8 mouse cellular contexts compared by ENCODE assay signal in the genomic region with DNA sequence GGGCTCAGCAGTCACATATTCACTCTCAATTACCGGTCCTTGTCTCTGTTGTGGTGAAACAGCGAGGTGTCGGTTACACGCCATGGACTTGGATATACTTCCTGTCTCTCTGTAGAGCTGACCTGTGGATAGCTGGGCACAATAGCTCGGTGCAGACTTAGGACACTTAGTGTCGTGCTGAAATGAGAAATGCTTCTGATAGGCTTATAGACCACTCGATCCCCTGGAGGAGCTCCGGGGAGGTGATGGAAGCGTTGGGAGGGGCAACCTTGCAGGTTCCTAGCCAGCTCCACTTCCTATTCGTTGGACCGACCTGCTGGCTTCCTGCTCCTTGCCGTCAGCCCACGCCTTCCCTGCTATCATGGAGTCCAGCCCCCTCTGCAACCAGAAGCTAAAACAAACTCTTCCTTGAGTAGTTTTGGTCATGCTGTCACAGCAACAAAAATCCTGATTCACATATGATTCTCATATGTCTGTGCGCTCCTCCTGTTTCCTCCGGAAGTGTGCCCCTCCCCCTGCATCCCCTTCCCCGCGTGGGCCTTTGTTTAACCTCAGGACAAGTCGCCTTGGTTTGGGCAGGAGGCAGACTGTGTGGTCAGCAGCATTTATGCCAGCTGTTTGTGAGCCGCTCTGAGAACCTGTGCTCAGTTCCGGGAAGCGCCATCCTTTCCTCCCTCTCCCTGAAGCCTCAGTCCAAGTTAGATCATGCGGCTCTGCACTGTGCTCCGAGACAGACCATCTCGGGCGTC. TPM values are rescaled to one million over a fixed set of nuclear protein-coding genes. Genes with fewer than 3 reads are reported as not detected.
DNase-seq lines count a peak whose midpoint lies in the region; ATAC-seq and TF ChIP-seq lines count a peak whose summit lies in the region.

No protein-coding gene starts in this region.

- H3K36me3 ChIP-seq in heart, adult 2 months (ENCODE audit: control insufficient read depth, insufficient read depth, low read length), result no peaks in the 10 kb centered on the region
- H3K36me3 ChIP-seq in liver, embryonic 12.5 days, result no peaks in the 10 kb centered on the region

- H3K27me3 ChIP-seq in heart, adult 2 months (ENCODE audit: control insufficient read depth, insufficient read depth, low read length), result peaks cover 2% of the 10 kb centered on the region; the same call in 1 of the 2 replicates
- H3K27me3 ChIP-seq in liver, embryonic 12.5 days (replicated peaks), result peaks cover 39% of the 10 kb centered on the region

- peak overlapping the region; percentile 11 for H3K4me3 ChIP-seq in heart, adult 2 months
- H3K4me3 ChIP-seq in liver, embryonic 12.5 days, result peak overlapping the region; percentile 33

- TF ChIP-seq CTCF in heart, adult 2 months (IDR thresholded peaks at IDR 0.05), result no peak

- H3K9me3 ChIP-seq in liver, embryonic 12.5 days (replicated peaks), result no peaks in the 10 kb centered on the region

- H3K9ac ChIP-seq in heart, adult 2 months (ENCODE audit: low read depth, low read length), result 0 out of 2 replicates have a peak overlapping the region, but pooled peaks have one; percentile 17
- H3K9ac ChIP-seq in liver, embryonic 12.5 days, result no peak overlapping the region

- H3K27ac ChIP-seq in heart, adult 2 months, result no peak overlapping the region
- no peak overlapping the region for H3K27ac ChIP-seq in liver, embryonic 12.5 days

- no peak for TF ChIP-seq EP300 in heart, adult 2 months (IDR thresholded peaks at IDR 0.05; ENCODE audit: insufficient read depth, low read depth, low read length)

- no peaks in the 10 kb centered on the region for H3K4me1 ChIP-seq in heart, adult 2 months (ENCODE audit: control insufficient read depth, insufficient read depth, low read length)
- peaks cover 2% of the 10 kb centered on the region; the same call in 1 of the 2 replicates for H3K4me1 ChIP-seq in liver, embryonic 12.5 days

- intact Hi-C loops in heart, adult 2 months (cut with DNase I), result no loop called here
- intact Hi-C loops in heart, postnatal 25 days (cut with DNase I), result no loop called here

- TF ChIP-seq POLR2A in heart, adult 2 months (IDR thresholded peaks at IDR 0.05; ENCODE audit: insufficient read depth, low read depth, low read length), result no peak

- no peaks in the 10 kb centered on the region for H3K79me2 ChIP-seq in heart, adult 2 months (replicated peaks; ENCODE audit: control insufficient read depth, insufficient read depth, low read length)

- H3K4me2 ChIP-seq in liver, embryonic 12.5 days, result peak overlapping the region; percentile 52

- WGBS in heart, adult 2 months, result 23% methylated on average over 25 of the region's 25 CpGs
- 24% methylated on average over 25 of the region's 25 CpGs for WGBS in liver, embryonic 12.5 days (ENCODE audit: insufficient replicate concordance)

- peak; percentile 21; the same call in 1 of the 2 replicates for ATAC-seq in liver, embryonic 12.5 days

- no peak for DNase-seq in heart, adult 2 months
- no peak for DNase-seq in heart, postnatal 25 days (ENCODE audit: low spot score)
- DNase-seq in thymus, postnatal 0 days (ENCODE audit: low spot score), result peak; percentile 47
- DNase-seq in thymus, adult 18-20 months, result no peak
- peak; percentile 22 for DNase-seq in yolk sac, embryonic 10.5 days (ENCODE audit: low spot score)
- DNase-seq in gastrocnemius, adult 18-20 months (ENCODE audit: low spot score), result no peak
- no peak for DNase-seq in adrenal gland, postnatal 4 days (ENCODE audit: low spot score in 2 of 2)

RNA-seq across cellular contexts. Expression of a gene that starts 11.8 kb away (rescaled TPM):
- total RNA-seq in heart, adult 2 months (2021), result not detected
- not detected in 2 replicates for polyA plus RNA-seq in heart, adult 2 months (2012; rRNA removed)
- total RNA-seq in heart, postnatal 25 days (2021), result not detected
- polyA plus RNA-seq in thymus, postnatal 0 days (2015; fragmentation: Nextera tagmentation; extraction: Ambion mirVana), result 0.17 and 0.27 TPM in 2 replicates
- not detected in 2 replicates for polyA plus RNA-seq in liver, embryonic 12.5 days (2016; fragmentation: Nextera tagmentation; extraction: Ambion mirVana)
- total RNA-seq in gastrocnemius, adult 18-20 months (2021), result not detected
- under 1 TPM in 1 of 2 experiments, not detected in 1; 0.28 TPM for total RNA-seq in adrenal gland, postnatal 4 days (2021)

Comparison
In these comparisons a context has a peak if more than half of its experiments do, and no peak if none do; other contexts are left out.
1. DNase-seq: peak in thymus, postnatal 0 days (single experiment) and yolk sac, embryonic 10.5 days (single experiment); none in heart, adult 2 months (0 of 2), heart, postnatal 25 days (single experiment), thymus, adult 18-20 months (0 of 2), gastrocnemius, adult 18-20 months (single experiment) and adrenal gland, postnatal 4 days (0 of 2).